ENCODE assay signal across 34 mouse cellular contexts in genomic region chr3:95520100-95520499, GRCm38 (mm10). TPM values are rescaled to one million over a fixed set of nuclear protein-coding genes. Genes with fewer than 3 reads are reported as not detected.
DNase-seq lines count a peak whose midpoint lies in the region; ATAC-seq and TF ChIP-seq lines count a peak whose summit lies in the region.
"Had no signal": no experiment of that assay in that cellular context is flagged by ENCODE, and none has a peak within 500 bp of the region (broad histone marks: within the 10 kb centered on the region; RNA-seq: fewer than 3 reads in every experiment).

No protein-coding gene starts in this region.

- no peak for DNase-seq in heart, embryonic 10.5 days (ENCODE audit: low spot score)
- DNase-seq in heart, adult 9 months (ENCODE audit: low spot score in 2 of 2): no peak
- no peak for DNase-seq in spleen, adult 2 months (ENCODE audit: low read depth in 1 of 2, low spot score in 2 of 2)
- no peak for DNase-seq in spleen, postnatal 36 days (ENCODE audit: low spot score in 2 of 2)
- no peak for DNase-seq in embryonic facial prominence, embryonic 10.5 days (ENCODE audit: low spot score)
- no peak for DNase-seq in frontal cortex, adult 2 months (ENCODE audit: extremely low spot score in 1 of 2, low spot score in 1 of 2)
- DNase-seq: adrenal gland, postnatal 10 days; cerebellum, adult 18-20 months; cerebellum, postnatal 14 days; forebrain, postnatal 0 days; gastrocnemius, postnatal 10 days; kidney, adult 18-20 months; kidney, postnatal 25 days; lung, adult 2 months; lung, postnatal 10 days; right cerebral cortex, adult 18-20 months; right cerebral cortex, postnatal 4 days had no signal

- H3K4me1 ChIP-seq in heart, embryonic 10.5 days: peaks cover 17% of the 10 kb centered on the region
- H3K4me1 ChIP-seq in spleen, adult 2 months (ENCODE audit: control insufficient read depth, insufficient read depth, insufficient read length): peaks cover 36% of the 10 kb centered on the region
- H3K4me1 ChIP-seq in liver, embryonic 16.5 days (ENCODE audit: control insufficient read depth, low read depth, low read length): peaks cover 64% of the 10 kb centered on the region
- H3K4me1 ChIP-seq in embryonic facial prominence, embryonic 10.5 days: peaks cover 16% of the 10 kb centered on the region

- H3K4me2 ChIP-seq in liver, embryonic 16.5 days (ENCODE audit: low read depth, low read length): no peak overlapping the region
- H3K4me2 ChIP-seq: embryonic facial prominence, embryonic 15.5 days; forebrain, embryonic 12.5 days; heart, embryonic 12.5 days; hindbrain, embryonic 15.5 days; kidney, embryonic 15.5 days; limb, embryonic 13.5 days had no signal

- TF ChIP-seq CTCF in spleen, adult 2 months (IDR thresholded peaks at IDR 0.05; ENCODE audit: extremely low read depth, insufficient read depth, insufficient read length, insufficient replicate concordance): no peak

- H3K27me3 ChIP-seq in heart, embryonic 10.5 days (ENCODE audit: insufficient read depth, poor library complexity, severe bottlenecking): no peaks in the 10 kb centered on the region
- H3K27me3 ChIP-seq in spleen, adult 2 months (ENCODE audit: control insufficient read depth, insufficient read depth, low read length): no peaks in the 10 kb centered on the region
- H3K27me3 ChIP-seq in liver, embryonic 16.5 days (ENCODE audit: control insufficient read depth, insufficient read depth, low read depth, low read length): no peaks in the 10 kb centered on the region
- H3K27me3 ChIP-seq in embryonic facial prominence, embryonic 10.5 days (replicated peaks; ENCODE audit: low read depth, poor library complexity, severe bottlenecking): no peaks in the 10 kb centered on the region
- H3K27me3 ChIP-seq: CH12.LX; embryonic facial prominence, embryonic 15.5 days; forebrain, embryonic 12.5 days; heart, embryonic 12.5 days; hindbrain, embryonic 15.5 days; kidney, embryonic 15.5 days; limb, embryonic 13.5 days had no signal

- 86% methylated on average over 3 of the region's 3 CpGs for WGBS in heart, embryonic 10.5 days
- 84% methylated on average over 3 of the region's 3 CpGs for WGBS in spleen, adult 2 months
- whole genome bisulfite sequencing in liver, embryonic 16.5 days (ENCODE audit: insufficient replicate concordance): 72% methylated on average over 3 of the region's 3 CpGs
- WGBS in embryonic facial prominence, embryonic 10.5 days: 80% methylated on average over 3 of the region's 3 CpGs

- H3K27ac ChIP-seq in heart, embryonic 10.5 days: peak overlapping the region; percentile 64; the same call in 1 of the 2 replicates
- peak overlapping the region; percentile 80 for H3K27ac ChIP-seq in spleen, adult 2 months (ENCODE audit: insufficient read depth, low read length)
- peak overlapping the region; percentile 85 for H3K27ac ChIP-seq in liver, embryonic 16.5 days (ENCODE audit: low read length)
- H3K27ac ChIP-seq in embryonic facial prominence, embryonic 10.5 days (replicated peaks): no peak overlapping the region; the same call in 1 of the 2 replicates
- H3K27ac ChIP-seq: embryonic facial prominence, embryonic 15.5 days; forebrain, embryonic 12.5 days; hindbrain, embryonic 15.5 days; kidney, embryonic 15.5 days; left cerebral cortex, adult 2 months; limb, embryonic 13.5 days had no signal

- H3K9ac ChIP-seq in liver, embryonic 16.5 days (ENCODE audit: low read depth, low read length): 0 out of 2 replicates have a peak overlapping the region, but pooled peaks have one; percentile 33
- H3K9ac ChIP-seq: embryonic facial prominence, embryonic 15.5 days; forebrain, embryonic 12.5 days; forebrain, postnatal 0 days; heart, embryonic 12.5 days; hindbrain, embryonic 15.5 days; kidney, embryonic 15.5 days; limb, embryonic 13.5 days had no signal

- no peaks in the 10 kb centered on the region for H3K9me3 ChIP-seq in heart, embryonic 10.5 days
- H3K9me3 ChIP-seq in liver, embryonic 16.5 days (replicated peaks; ENCODE audit: control insufficient read depth, low read length): no peaks in the 10 kb centered on the region
- H3K9me3 ChIP-seq in embryonic facial prominence, embryonic 10.5 days: no peaks in the 10 kb centered on the region
- H3K9me3 ChIP-seq: embryonic facial prominence, embryonic 15.5 days; forebrain, embryonic 12.5 days; G1E; heart, embryonic 12.5 days; hindbrain, embryonic 15.5 days; kidney, embryonic 15.5 days; limb, embryonic 13.5 days had no signal

- no peaks in the 10 kb centered on the region for H3K36me3 ChIP-seq in heart, embryonic 10.5 days
- no peaks in the 10 kb centered on the region for H3K36me3 ChIP-seq in spleen, adult 2 months (ENCODE audit: control insufficient read depth, insufficient read depth, low read length)
- H3K36me3 ChIP-seq in liver, embryonic 16.5 days (ENCODE audit: control insufficient read depth, insufficient read depth): no peaks in the 10 kb centered on the region
- H3K36me3 ChIP-seq in embryonic facial prominence, embryonic 10.5 days (replicated peaks): no peaks in the 10 kb centered on the region
- H3K36me3 ChIP-seq: embryonic facial prominence, embryonic 15.5 days; forebrain, embryonic 12.5 days; G1E; heart, embryonic 12.5 days; hindbrain, embryonic 15.5 days; kidney, embryonic 15.5 days; limb, embryonic 13.5 days had no signal

- no peak for TF ChIP-seq POLR2A in spleen, adult 2 months (IDR thresholded peaks at IDR 0.05; ENCODE audit: low read depth, low read length)

- no peak overlapping the region for H3K4me3 ChIP-seq in heart, embryonic 10.5 days
- H3K4me3 ChIP-seq in spleen, adult 2 months (ENCODE audit: extremely low read depth, insufficient read depth, insufficient read length): no peak overlapping the region
- no peak overlapping the region for H3K4me3 ChIP-seq in liver, embryonic 16.5 days (ENCODE audit: low read depth, low read length)
- no peak overlapping the region for H3K4me3 ChIP-seq in embryonic facial prominence, embryonic 10.5 days
- H3K4me3 ChIP-seq: embryonic facial prominence, embryonic 15.5 days; forebrain, embryonic 12.5 days; heart, embryonic 12.5 days; hindbrain, embryonic 15.5 days; kidney, embryonic 15.5 days; left cerebral cortex, adult 2 months; limb, embryonic 13.5 days had no signal

- no peak for ATAC-seq in liver, embryonic 16.5 days (ENCODE audit: low read depth)
- ATAC-seq: forebrain, postnatal 0 days; midbrain, embryonic 16.5 days had no signal

RNA-seq across cellular contexts. Expression of gene Ctss, which starts 6.5 kb away (rescaled TPM):
- 0.96 and 1.9 TPM in 2 replicates for polyA plus RNA-seq in heart, embryonic 10.5 days (2016; fragmentation: Nextera tagmentation; extraction: Ambion mirVana)
- 81.7 and 84.6 TPM in 2 replicates for polyA plus RNA-seq in spleen, adult 2 months (2012; rRNA removed)
- 38.4 and 38.5 TPM in 2 replicates for polyA plus RNA-seq in liver, embryonic 16.5 days (2015; fragmentation: Nextera tagmentation; extraction: Ambion mirVana)
- polyA plus RNA-seq in embryonic facial prominence, embryonic 10.5 days (2016; fragmentation: Nextera tagmentation; extraction: Ambion mirVana): 3.4 and 4.3 TPM in 2 replicates
- 72.3 and 95.0 TPM in 2 replicates for polyA plus RNA-seq in frontal cortex, adult 2 months (2012; rRNA removed)
- polyA plus RNA-seq: C2C12, G1E had no signal

RNA-seq across cellular contexts. Expression of gene Ctsk, which starts 21.0 kb away (rescaled TPM):
- 4.2 and 10.2 TPM in 2 replicates for polyA plus RNA-seq in heart, embryonic 10.5 days (2016; fragmentation: Nextera tagmentation; extraction: Ambion mirVana)
- polyA plus RNA-seq in spleen, adult 2 months (2012; rRNA removed): 1.3 and 1.4 TPM in 2 replicates
- 1.0 and 1.3 TPM in 2 replicates for polyA plus RNA-seq in liver, embryonic 16.5 days (2015; fragmentation: Nextera tagmentation; extraction: Ambion mirVana)
- 3.4 and 5.5 TPM in 2 replicates for polyA plus RNA-seq in embryonic facial prominence, embryonic 10.5 days (2016; fragmentation: Nextera tagmentation; extraction: Ambion mirVana)
- polyA plus RNA-seq in frontal cortex, adult 2 months (2012; rRNA removed): 5.3 and 6.5 TPM in 2 replicates
- polyA plus RNA-seq: G1E had no signal

RNA-seq across cellular contexts. Expression of gene Hormad1, which starts 39.4 kb away (rescaled TPM):
- polyA plus RNA-seq in heart, embryonic 10.5 days (2016; fragmentation: Nextera tagmentation; extraction: Ambion mirVana): 0.19 TPM in 1 of 2 replicates, not detected in the other
- polyA plus RNA-seq in spleen, adult 2 months (2012; rRNA removed): not detected in 2 replicates
- not detected in 2 replicates for polyA plus RNA-seq in liver, embryonic 16.5 days (2015; fragmentation: Nextera tagmentation; extraction: Ambion mirVana)
- not detected in 2 replicates for polyA plus RNA-seq in embryonic facial prominence, embryonic 10.5 days (2016; fragmentation: Nextera tagmentation; extraction: Ambion mirVana)
- polyA plus RNA-seq in frontal cortex, adult 2 months (2012; rRNA removed): not detected in 2 replicates
- polyA plus RNA-seq: C2C12; cortical plate, adult 2 months; embryonic facial prominence, embryonic 15.5 days; forebrain, embryonic 12.5 days; forebrain, postnatal 0 days; G1E; gonadal fat pad, adult 2 months; heart, embryonic 12.5 days; heart, postnatal 0 days; hindbrain, embryonic 15.5 days; kidney, embryonic 15.5 days; limb, embryonic 13.5 days; lung, adult 2 months; midbrain, embryonic 16.5 days; neural tube, embryonic 11.5 days; stomach, embryonic 14.5 days had no signal
